Comparison of ENCODE assay signal across 8 mouse cellular contexts in genomic region chr8:117158135-117158761, GRCm38 (mm10). TPM values are rescaled to one million over a fixed set of nuclear protein-coding genes. Genes with fewer than 3 reads are reported as not detected.
DNase-seq lines count a peak whose midpoint lies in the region; ATAC-seq lines count a peak whose summit lies in the region.

TSS of gene Gan (plus strand) at chr8:117158135.

- ATAC-seq in cerebellum, adult (ENCODE audit: insufficient number of reproducible peaks, low FRiP score, low TSS enrichment) = peak; percentile 18
- ATAC-seq in megakaryocyte, adult 5-6 weeks (ENCODE audit: poor library complexity, severe bottlenecking) = peak; percentile 47

- peak; percentile 26 for DNase-seq in embryo, embryonic 10.5 days (ENCODE audit: low spot score)
- no peak for DNase-seq in embryo, embryonic 10 days (ENCODE audit: low spot score)
- DNase-seq in gastrocnemius, adult 18-20 months (ENCODE audit: low spot score) = peak; percentile 23
- peak; percentile 75 for DNase-seq in induced T-regulatory cell, adult 2 months (ENCODE audit: low read depth)
- DNase-seq in left cerebral cortex, adult 8-10 months (ENCODE audit: low spot score in 2 of 2) = peak in 1 of 2 experiments; percentile 24
- peak; percentile 34 for DNase-seq in right cerebral cortex, postnatal 14 days

RNA-seq across cellular contexts. Expression of gene Gan, which starts in this region (rescaled TPM):
- total RNA-seq in gastrocnemius, adult 18-20 months (2021) = 1 to 10 TPM; 4.7 to 5.2 TPM
- 10 to 100 TPM; 17.0 to 18.2 (median 17.5) TPM for total RNA-seq in left cerebral cortex, adult 8-10 months (2022)
- total RNA-seq in megakaryocyte, adult 5-6 weeks (2015) = 4.6 and 5.4 TPM in 2 replicates
- total RNA-seq in megakaryocyte, adult 5-6 weeks (2017) = 4.6 and 4.8 TPM in 2 replicates
